Mouse (Mus musculus) Muller cell, postnatal 12 days (primary cell): ENCODE data around the gene Atad5.

Experiments
- DNase-seq: peaks from one replicate; pipeline ENCODE4 v3.0.0-alpha.2; 2015; ENCODE audit errors: inconsistent ontology term

Gene Atad5

DNA sequence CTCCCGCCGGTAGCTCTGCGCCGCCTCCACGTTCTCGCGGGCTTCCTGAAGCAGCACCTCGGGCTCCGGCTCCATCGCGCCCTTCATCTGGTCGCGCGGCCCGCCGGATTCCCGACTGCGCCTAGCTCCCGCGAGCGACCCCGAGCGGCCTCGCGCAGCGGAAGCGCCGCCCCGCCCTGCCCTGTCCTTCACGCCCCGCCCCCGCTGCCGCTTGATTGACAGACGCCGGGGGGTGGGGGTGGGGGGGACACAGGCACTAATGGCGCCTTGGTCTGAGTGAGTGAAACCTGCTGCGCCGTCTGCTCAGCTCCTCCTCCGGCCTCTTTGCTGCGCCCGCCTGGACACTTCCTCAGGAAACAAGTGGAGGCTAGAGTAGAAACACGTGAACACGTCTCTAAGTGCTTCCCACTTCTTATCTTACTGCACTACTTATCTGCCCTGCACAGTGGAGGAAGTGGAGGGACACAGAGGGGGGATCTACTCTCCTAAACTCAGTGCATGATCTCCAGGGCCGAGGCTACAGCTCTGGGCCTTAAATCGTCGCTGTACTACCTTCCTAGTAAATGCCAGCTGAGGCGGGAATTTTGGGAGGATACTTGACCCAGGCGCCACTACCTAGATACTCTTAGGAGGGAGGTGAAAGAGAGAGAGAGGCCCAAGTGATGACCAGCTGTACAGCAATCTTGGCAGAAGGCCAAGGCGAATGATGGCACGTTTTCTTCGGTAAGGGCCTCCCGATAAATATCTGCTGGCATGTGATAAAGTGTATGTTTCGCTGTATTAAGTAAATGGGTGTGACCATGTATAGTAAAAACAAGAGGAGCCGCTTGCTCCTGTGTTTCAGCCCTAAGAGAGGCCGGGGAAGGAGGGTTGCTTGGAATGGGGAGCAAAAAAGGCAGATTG is 8.1 kb upstream of the Atad5 start, which contains the start of gene Crlf3:
Crlf3 (minus strand) TSS at position 166 of the 903 bp plus-strand sequence.
- DNase-seq: peak; percentile 97

DNA sequence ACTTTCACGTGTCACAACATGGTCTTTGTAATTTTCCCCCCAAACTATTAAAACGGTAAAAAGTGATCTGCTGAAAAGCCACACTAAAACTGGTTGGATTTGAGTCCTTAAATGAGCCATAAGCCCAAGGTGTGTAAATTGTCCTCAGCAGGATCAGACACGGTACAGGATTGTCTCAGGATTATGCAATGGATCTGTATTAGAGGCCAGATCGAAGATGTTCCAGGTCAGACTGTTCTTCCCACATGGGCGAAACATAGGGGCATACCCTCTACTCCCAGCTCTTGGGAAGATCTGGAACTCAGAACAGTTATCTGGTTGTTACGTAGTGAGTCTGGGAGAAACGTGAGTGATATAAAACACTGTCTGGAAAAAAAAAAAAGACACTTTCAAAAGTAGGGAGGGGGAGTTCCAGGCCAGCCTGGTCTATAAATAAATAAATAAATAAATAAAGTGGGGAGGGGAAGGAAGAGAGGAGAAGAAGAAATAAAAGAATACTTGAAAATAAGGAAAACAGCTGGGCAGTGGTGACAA is 7.3 kb upstream of the Atad5 start:
- DNase-seq: no peak

DNA sequence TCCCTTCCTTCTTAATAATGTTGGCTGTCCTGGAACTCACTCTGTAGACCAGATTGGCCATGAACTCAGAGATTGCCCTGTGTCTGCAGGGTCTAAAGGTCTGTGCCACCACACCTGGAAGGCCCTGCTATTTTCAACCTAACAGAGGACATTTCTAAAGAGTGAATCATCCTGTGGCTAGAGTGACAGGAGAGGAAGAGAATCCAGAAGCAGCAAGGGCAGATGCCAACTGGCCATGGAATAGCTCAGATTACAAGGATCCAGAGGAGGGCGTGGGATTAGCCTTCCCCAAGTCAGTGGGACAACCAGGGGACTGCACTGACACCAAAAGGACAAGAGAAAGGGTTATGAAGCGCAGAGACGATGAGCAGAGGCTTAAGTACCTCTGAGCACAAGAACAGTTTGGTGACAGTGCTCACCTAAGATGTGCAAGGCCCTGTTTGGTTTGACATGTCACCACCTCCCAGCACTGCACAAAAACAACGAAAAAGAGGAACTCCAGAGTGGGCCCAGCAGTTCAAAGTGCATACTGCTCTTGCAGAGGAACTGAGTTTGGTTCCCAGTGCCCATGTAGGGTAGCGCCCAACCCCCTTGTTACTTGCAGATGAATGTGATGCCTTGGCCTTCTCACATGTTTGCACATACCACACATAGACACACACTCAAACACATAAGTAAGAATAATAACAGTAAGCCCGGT is 3.7 kb upstream of the Atad5 start:
- peak; percentile 38 for DNase-seq

GRCm38 (mm10) chr11:80086844-80087243 is 2.4 kb upstream of the Atad5 start:
- DNase-seq: peak; percentile 44

DNA sequence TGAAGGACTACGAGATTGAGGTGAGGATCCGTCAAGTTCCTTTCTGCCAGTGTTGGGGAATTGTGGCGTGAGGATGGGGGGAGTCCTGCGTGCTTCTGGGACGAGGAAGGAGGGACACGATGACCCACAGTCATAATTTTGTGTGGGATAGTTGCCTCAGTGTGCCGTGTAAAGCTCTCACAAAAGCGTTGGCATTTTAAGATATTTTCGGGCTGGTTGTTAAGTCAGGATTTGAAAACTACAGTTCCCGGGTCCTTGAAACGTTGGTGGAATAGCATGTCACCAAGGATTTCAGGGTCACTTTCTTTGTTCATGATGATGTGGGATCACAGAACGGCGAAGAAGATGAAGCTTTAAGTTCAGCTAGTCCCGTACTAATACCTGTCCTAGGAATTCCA is 616 bp downstream of the Atad5 start:
- no peak for DNase-seq

- no peak for DNase-seq
These were observed 1.5 kb downstream of the Atad5 start for GRCm38 (mm10) chr11:80090555-80091164.

DNA sequence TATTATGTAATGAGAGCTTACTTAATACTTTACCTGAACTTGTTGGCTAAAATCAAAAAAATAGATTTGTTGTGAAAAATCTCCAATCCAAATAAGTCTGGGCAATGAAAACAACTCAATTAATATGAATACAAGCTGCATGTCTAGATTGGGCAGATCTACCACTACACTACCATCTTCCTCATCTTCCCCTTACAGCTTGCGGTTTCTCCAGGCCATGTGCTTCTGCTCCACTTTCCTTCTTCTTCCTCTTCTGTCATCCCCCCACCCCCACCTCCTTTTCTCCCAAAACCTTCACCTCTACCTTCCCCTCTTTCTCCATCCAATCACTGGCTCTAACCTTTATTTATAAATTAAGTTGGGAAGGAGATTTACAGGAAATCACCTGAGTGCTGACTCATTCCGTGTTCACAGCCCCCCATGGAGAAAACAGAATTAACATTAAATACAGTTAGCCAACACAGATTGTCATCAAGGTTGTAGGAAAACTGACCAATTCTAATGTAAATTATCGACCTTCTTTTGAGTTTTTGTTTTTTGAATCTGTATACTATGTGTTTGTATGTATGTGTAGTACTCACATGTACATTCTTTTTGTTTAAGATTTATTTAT is 9.3 kb downstream of the Atad5 start:
- DNase-seq: no peak

DNA sequence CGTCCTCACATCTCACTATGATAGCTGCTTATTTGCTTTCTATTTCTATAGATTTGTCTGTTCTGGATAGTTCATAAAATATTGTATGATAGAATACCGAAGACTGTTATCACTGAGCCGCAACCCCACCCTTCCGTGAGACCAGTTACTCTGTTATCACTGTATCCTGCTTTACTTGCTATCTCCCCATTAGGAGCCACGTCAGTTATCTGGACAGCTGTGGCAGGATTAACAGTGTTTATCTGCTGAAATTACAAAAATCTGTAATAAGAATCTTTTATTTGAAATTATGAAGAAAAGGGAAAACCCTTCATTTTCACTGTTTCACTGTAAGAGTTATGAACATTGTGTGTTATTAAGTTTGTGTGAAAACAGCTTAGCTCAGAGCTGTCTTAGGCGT is 12.1 kb downstream of the Atad5 start:
- DNase-seq: no peak

- DNase-seq: no peak
These were observed 15.2 kb downstream of the Atad5 start for GRCm38 (mm10) chr11:80104407-80104806.

DNA sequence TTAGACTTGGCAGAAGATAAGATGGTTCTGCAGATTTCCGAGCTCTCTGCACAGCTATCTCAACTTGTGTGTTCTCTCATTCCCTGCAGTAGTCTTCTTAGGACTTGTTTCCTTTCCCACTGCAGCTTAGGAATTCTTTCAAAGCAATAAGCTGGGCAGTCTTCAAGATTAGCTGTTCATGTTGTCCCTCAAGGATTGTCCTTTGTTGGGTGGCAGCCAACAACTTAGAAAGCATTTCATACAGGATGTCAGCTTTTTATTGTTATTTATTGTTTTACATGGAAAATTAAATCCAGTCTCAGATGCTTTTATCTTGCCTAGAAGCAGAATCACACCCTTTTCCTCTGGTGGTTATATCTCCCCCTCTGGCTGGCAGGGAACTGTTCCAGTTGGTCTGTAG is 27.2 kb downstream of the Atad5 start:
- no peak for DNase-seq

DNA sequence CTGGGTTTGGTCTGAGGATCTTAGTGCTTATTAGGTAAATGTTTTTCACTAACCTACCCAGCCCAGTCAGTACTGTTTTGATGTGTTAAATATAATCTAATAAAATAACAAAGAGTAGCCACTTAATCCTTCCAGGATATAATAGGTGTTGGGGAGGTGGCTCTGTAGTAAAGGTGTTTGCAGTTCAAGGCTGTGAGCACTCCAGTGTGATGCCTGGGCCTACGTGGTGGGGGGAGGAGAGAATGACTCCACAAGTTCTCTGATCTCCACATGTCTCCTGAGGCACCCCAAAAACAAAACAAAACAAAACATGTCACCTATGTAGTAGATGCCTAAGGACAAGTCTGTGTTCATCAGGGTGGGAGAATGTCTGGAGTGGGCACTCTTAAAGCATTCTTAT is 42.9 kb downstream of the Atad5 start:
- DNase-seq: no peak

DNA sequence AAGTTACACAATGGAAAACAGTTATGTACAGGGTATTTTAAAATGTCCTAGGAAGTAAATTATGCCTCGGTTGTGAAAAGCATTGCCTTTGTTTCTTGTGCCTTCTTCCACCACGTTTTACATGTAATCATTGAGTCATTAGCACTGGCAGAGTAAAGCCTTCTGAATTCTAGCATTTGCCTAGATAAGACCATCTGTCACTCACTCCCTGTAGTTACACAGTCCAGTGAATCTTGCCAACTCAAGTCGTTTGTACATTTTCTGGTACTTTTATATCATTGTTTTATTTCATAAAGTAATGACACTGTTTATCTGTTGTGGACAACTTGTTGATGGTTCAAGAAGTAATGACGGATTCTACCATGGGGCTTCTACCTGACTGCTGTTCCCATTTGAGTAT is 45.5 kb downstream of the Atad5 start:
- no peak for DNase-seq

GRCm38 (mm10) chr11:80135954-80136683 is 46.9 kb downstream of the Atad5 start:
- DNase-seq: no peak

GRCm38 (mm10) chr11:80136786-80137185 is 47.6 kb downstream of the Atad5 start:
- DNase-seq: no peak

GRCm38 (mm10) chr11:80137773-80138172 is 48.6 kb downstream of the Atad5 start:
- DNase-seq: no peak

- peak; percentile 94 for DNase-seq
These were observed 52.8 kb downstream of the Atad5 start, which contains the start of gene Tefm for GRCm38 (mm10) chr11:80141825-80142521. Tefm (minus strand) TSS chr11:80142175.

- no peak for DNase-seq
These were observed 53.7 kb downstream of the Atad5 start for GRCm38 (mm10) chr11:80142872-80143271.

- DNase-seq: no peak
These were observed 56.6 kb downstream of the Atad5 start for GRCm38 (mm10) chr11:80145787-80146275.

DNA sequence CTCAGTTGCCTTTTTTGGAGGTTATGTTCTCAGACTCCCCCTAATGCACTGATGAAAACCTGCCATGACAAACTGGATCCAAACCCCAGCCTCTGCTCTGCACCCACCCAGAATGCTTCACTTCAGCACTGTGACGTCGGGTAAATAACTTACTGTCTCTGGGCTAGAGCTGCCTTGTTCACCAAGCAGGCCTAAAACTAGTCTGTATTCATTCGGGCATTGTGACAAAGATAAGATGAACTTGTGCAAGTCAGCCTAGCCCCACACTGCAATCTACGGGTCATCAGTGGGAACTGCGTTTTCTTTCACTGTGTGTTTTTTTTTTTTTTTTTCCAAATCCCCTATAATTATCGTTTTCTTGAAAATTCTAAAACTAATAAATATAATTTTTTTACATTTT is 58.5 kb downstream of the Atad5 start:
- no peak for DNase-seq

- no peak for DNase-seq
These were observed 59.1 kb downstream of the Atad5 start for GRCm38 (mm10) chr11:80148313-80148712.
